Mouse (Mus musculus) small intestine, adult 10 weeks (tissue): ENCODE data around the gene Fgf8. TPM values are rescaled to one million over a fixed set of nuclear protein-coding genes. Genes with fewer than 3 reads are reported as not detected.

Source experiments
- polyA plus RNA-seq: library from polyadenylated mRNA; stranded (reverse); fragments of 350-450 nt; fragmentation: Illumina TruSeq; extraction: RNeasy Lipid Tissue Mini Kit (QIAGEN cat#74804); gene quantifications from one replicate; pipeline ENCODE4 v1.2.3, GENCODE M21; 2014; ENCODE audit warnings: low replicate concordance

The Fgf8 gene
- not detected for polyA plus RNA-seq

GRCm38 (mm10) chr19:45742218-45742983, at the start of gene Fgf8:
Gene Fgf8 (minus strand): TSS chr19:45742915.

GRCm38 (mm10) chr19:45783181-45783932, 40.6 kb upstream of the Fgf8 start, which contains the start of gene Mgea5:
Gene Mgea5 (minus strand): TSS chr19:45783837.

GRCm38 (mm10) chr19:45749243-45750043, 6.7 kb upstream of the Fgf8 start, which contains the start of gene Npm3:
Gene Npm3 (minus strand): TSS chr19:45749591.

Other genes starting within 250 kb of the Fgf8 start
- gene Poll, start 182.4 kb downstream of the Fgf8 start, polyA plus RNA-seq: not detected
- gene Gm17018, start 182.3 kb downstream of the Fgf8 start, polyA plus RNA-seq: 0.33 TPM
- not detected for gene Fbxw4, start 82.6 kb downstream of the Fgf8 start, polyA plus RNA-seq
- 9.8 TPM for gene Npm3, start 6.7 kb upstream of the Fgf8 start, polyA plus RNA-seq
- 146 TPM for gene Mgea5, start 40.9 kb upstream of the Fgf8 start, polyA plus RNA-seq
- 3.9 TPM for gene Kcnip2, start 73.1 kb upstream of the Fgf8 start, polyA plus RNA-seq